Mouse (Mus musculus): ENCODE data around the gene Gins2. TPM values are rescaled to one million over a fixed set of nuclear protein-coding genes. Genes with fewer than 3 reads are reported as not detected.

Gins2 gene
- polyA plus RNA-seq, 1 experiment from 2014 or later, result 84.8 TPM

GRCm38 (mm10) chr8:120550937-120551676 is 38.0 kb downstream of the Gins2 start:
- Histone ChIP-seq H3K4me3 (no peak overlapping the region), H3K27me3 (peaks cover 15% of the 10 kb centered on the region; the same call in 1 of the 2 replicates), H3K36me3 (peaks cover 13% of the 10 kb centered on the region), H3K4me1 (peaks cover 100% of the 10 kb centered on the region), H3K9me3 (no peaks in the 10 kb centered on the region), H3K27ac (replicated peaks) (peak overlapping the region; percentile 93), H3K4me2 (replicated peaks) (peak overlapping the region; percentile 50; the same call in 1 of the 2 replicates), H3K9ac (replicated peaks) (no peak overlapping the region)
- ATAC-seq (ENCODE audit: low FRiP score, low read depth), result no peak
- WGBS, result 76% methylated on average over 11 of the region's 11 CpGs

- WGBS, result 19% methylated on average over 12 of the region's 12 CpGs
- H3K4me3 ChIP-seq, result 0 out of 2 replicates have a peak overlapping the region, but pooled peaks have one; percentile 2
- H3K9me3 ChIP-seq, result no peaks in the 10 kb centered on the region
- H3K27ac ChIP-seq (replicated peaks), result peak overlapping the region; percentile 93
- peaks cover 18% of the 10 kb centered on the region; the same call in 1 of the 2 replicates for H3K27me3 ChIP-seq
- peak overlapping the region; percentile 43; the same call in 1 of the 2 replicates for H3K9ac ChIP-seq (replicated peaks)
- no peak for ATAC-seq (ENCODE audit: low FRiP score, low read depth)
- peak overlapping the region; percentile 50 for H3K4me2 ChIP-seq (replicated peaks)
- H3K4me1 ChIP-seq, result peaks cover 100% of the 10 kb centered on the region
- H3K36me3 ChIP-seq, result peaks cover 13% of the 10 kb centered on the region
Observed at GRCm38 (mm10) chr8:120550430-120550829, 38.7 kb downstream of the Gins2 start.

- 10% methylated on average over 11 of the region's 11 CpGs for WGBS
Observed at GRCm38 (mm10) chr8:120549922-120550321, 39.2 kb downstream of the Gins2 start.

GRCm38 (mm10) chr8:120549321-120549921 is 39.7 kb downstream of the Gins2 start:
- Histone ChIP-seq H3K4me3 (peak overlapping the region; percentile 26), H3K27me3 (peaks cover 18% of the 10 kb centered on the region; the same call in 1 of the 2 replicates), H3K9me3 (no peaks in the 10 kb centered on the region), H3K27ac (replicated peaks) (peak overlapping the region; percentile 93), H3K9ac (replicated peaks) (peak overlapping the region; percentile 51), H3K4me2 (replicated peaks) (peak overlapping the region; percentile 50), H3K4me1 (peaks cover 95% of the 10 kb centered on the region), H3K36me3 (peaks cover 10% of the 10 kb centered on the region)
- WGBS, result 7% methylated on average over 25 of the region's 25 CpGs
- ATAC-seq (ENCODE audit: low FRiP score, low read depth), result peak; percentile 50

More at GRCm38 (mm10) chr8:120549922-120550321, 39.2 kb downstream of the Gins2 start:
- Histone ChIP-seq H3K9me3 (no peaks in the 10 kb centered on the region), H3K4me1 (peaks cover 100% of the 10 kb centered on the region), H3K36me3 (peaks cover 13% of the 10 kb centered on the region), H3K4me3 (peak overlapping the region; percentile 26), H3K27ac (replicated peaks) (peak overlapping the region; percentile 93), H3K4me2 (replicated peaks) (peak overlapping the region; percentile 50), H3K27me3 (peaks cover 18% of the 10 kb centered on the region; the same call in 1 of the 2 replicates), H3K9ac (replicated peaks) (peak overlapping the region; percentile 51)
- peak; percentile 58 for ATAC-seq (ENCODE audit: low FRiP score, low read depth)

GRCm38 (mm10) chr8:120548313-120548761 is 40.8 kb downstream of the Gins2 start:
- Histone ChIP-seq H3K9ac (replicated peaks) (peak overlapping the region; percentile 4; the same call in 1 of the 2 replicates), H3K4me2 (replicated peaks) (peak overlapping the region; percentile 50; the same call in 1 of the 2 replicates), H3K27ac (replicated peaks) (peak overlapping the region; percentile 93)

GRCm38 (mm10) chr8:120547562-120547961 is 41.5 kb downstream of the Gins2 start:
- Histone ChIP-seq H3K4me2 (replicated peaks) (peak overlapping the region; percentile 50; the same call in 1 of the 2 replicates), H3K9ac (replicated peaks) (peak overlapping the region; percentile 4; the same call in 1 of the 2 replicates), H3K36me3 (no peaks in the 10 kb centered on the region), H3K27ac (replicated peaks) (peak overlapping the region; percentile 93), H3K27me3 (peaks cover 18% of the 10 kb centered on the region; the same call in 1 of the 2 replicates), H3K9me3 (no peaks in the 10 kb centered on the region), H3K4me3 (no peak overlapping the region), H3K4me1 (peaks cover 93% of the 10 kb centered on the region)
- 72% methylated on average over 9 of the region's 9 CpGs for WGBS
- no peak for ATAC-seq (ENCODE audit: low FRiP score, low read depth)

More at GRCm38 (mm10) chr8:120548313-120548761, 40.8 kb downstream of the Gins2 start:
- Histone ChIP-seq H3K4me1 (peaks cover 93% of the 10 kb centered on the region), H3K4me3 (no peak overlapping the region), H3K36me3 (no peaks in the 10 kb centered on the region), H3K27me3 (peaks cover 18% of the 10 kb centered on the region; the same call in 1 of the 2 replicates), H3K9me3 (no peaks in the 10 kb centered on the region)
- no peak for ATAC-seq (ENCODE audit: low FRiP score, low read depth)
- 46% methylated on average over 16 of the region's 16 CpGs for WGBS

GRCm38 (mm10) chr8:120544155-120544554 is 44.9 kb downstream of the Gins2 start:
- H3K27ac ChIP-seq (replicated peaks), result peak overlapping the region; percentile 36; the same call in 1 of the 2 replicates
- no peak overlapping the region for H3K4me2 ChIP-seq (replicated peaks)
- no peaks in the 10 kb centered on the region for H3K36me3 ChIP-seq
- peaks cover 90% of the 10 kb centered on the region for H3K4me1 ChIP-seq
- WGBS, result 82% methylated on average over 5 of the region's 5 CpGs
- no peaks in the 10 kb centered on the region for H3K9me3 ChIP-seq
- peaks cover 12% of the 10 kb centered on the region; the same call in 1 of the 2 replicates for H3K27me3 ChIP-seq
- no peak overlapping the region for H3K9ac ChIP-seq (replicated peaks)
- no peak overlapping the region for H3K4me3 ChIP-seq
- ATAC-seq (ENCODE audit: low FRiP score, low read depth), result no peak

GRCm38 (mm10) chr8:120543416-120544055 is 45.6 kb downstream of the Gins2 start:
- 72% methylated on average over 8 of the region's 8 CpGs for WGBS
- no peak overlapping the region for H3K9ac ChIP-seq (replicated peaks)
- ATAC-seq (ENCODE audit: low FRiP score, low read depth), result no peak

GRCm38 (mm10) chr8:120542995-120543394 is 46.1 kb downstream of the Gins2 start:
- Histone ChIP-seq H3K9me3 (no peaks in the 10 kb centered on the region), H3K27ac (replicated peaks) (peak overlapping the region; percentile 36), H3K36me3 (no peaks in the 10 kb centered on the region), H3K4me1 (peaks cover 90% of the 10 kb centered on the region), H3K4me3 (peak overlapping the region; percentile 2; the same call in 1 of the 2 replicates), H3K4me2 (replicated peaks) (peak overlapping the region; percentile 14), H3K27me3 (peaks cover 11% of the 10 kb centered on the region; the same call in 1 of the 2 replicates), H3K9ac (replicated peaks) (no peak overlapping the region)
- 11% methylated on average over 13 of the region's 13 CpGs for WGBS
- no peak for ATAC-seq (ENCODE audit: low FRiP score, low read depth)

More at GRCm38 (mm10) chr8:120543416-120544055, 45.6 kb downstream of the Gins2 start:
- Histone ChIP-seq H3K4me1 (peaks cover 90% of the 10 kb centered on the region), H3K27me3 (peaks cover 11% of the 10 kb centered on the region; the same call in 1 of the 2 replicates), H3K27ac (replicated peaks) (peak overlapping the region; percentile 36), H3K9me3 (no peaks in the 10 kb centered on the region), H3K4me3 (no peak overlapping the region; the same call in 1 of the 2 replicates), H3K36me3 (no peaks in the 10 kb centered on the region), H3K4me2 (replicated peaks) (peak overlapping the region; percentile 14)

- no peaks in the 10 kb centered on the region for H3K9me3 ChIP-seq
- H3K9ac ChIP-seq (replicated peaks), result peak overlapping the region; percentile 86; the same call in 1 of the 2 replicates
- peak overlapping the region; percentile 96 for H3K4me2 ChIP-seq (replicated peaks)
- H3K36me3 ChIP-seq, result no peaks in the 10 kb centered on the region
- H3K4me3 ChIP-seq, result peak overlapping the region; percentile 69
- peaks cover 6% of the 10 kb centered on the region for H3K27me3 ChIP-seq
- peaks cover 86% of the 10 kb centered on the region for H3K4me1 ChIP-seq
- H3K27ac ChIP-seq (replicated peaks), result peak overlapping the region; percentile 97
- 23% methylated on average over 23 of the region's 23 CpGs for WGBS
- no peak for ATAC-seq (ENCODE audit: low FRiP score, low read depth)
Observed at GRCm38 (mm10) chr8:120539775-120540625, 49.1 kb downstream of the Gins2 start.

All from midbrain, embryonic 12.5 days (tissue).